Mouse (Mus musculus) ES-Bruce4 (cell line): ENCODE data around the gene Bod1. TPM values are rescaled to one million over a fixed set of nuclear protein-coding genes. Genes with fewer than 3 reads are reported as not detected.

ENCODE experiments used
- H3K27ac ChIP-seq: 2 replicates; pipeline ENCODE4 v1.5.1; 2012; ENCODE audit warnings: low read length, inconsistent platforms; ENCODE audit not compliant: insufficient read depth
- H3K27me3 ChIP-seq: 2 replicates; pipeline ENCODE4 v1.6.1; 2012; ENCODE audit warnings: mild to moderate bottlenecking, low read length, inconsistent platforms; ENCODE audit not compliant: control insufficient read depth, poor library complexity, insufficient read depth, severe bottlenecking
- H3K36me3 ChIP-seq: 2 replicates; pipeline ENCODE4 v1.6.1; 2012; ENCODE audit warnings: inconsistent platforms, mild to moderate bottlenecking, low read length, moderate library complexity; ENCODE audit not compliant: control insufficient read depth, poor library complexity, insufficient read depth, severe bottlenecking
- H3K4me1 ChIP-seq: one replicate; pipeline ENCODE4 v1.8.1; 2011; ENCODE audit warnings: low read length; ENCODE audit not compliant: control insufficient read depth, insufficient read depth
- H3K4me3 ChIP-seq: 2 replicates; pipeline ENCODE4 v1.5.1; 2011; ENCODE audit warnings: low read depth, mild to moderate bottlenecking, low read length
- H3K9ac ChIP-seq: 2 replicates; pipeline ENCODE4 v1.6.1; 2012; ENCODE audit warnings: low read depth, mild to moderate bottlenecking, inconsistent platforms; ENCODE audit not compliant: poor library complexity, severe bottlenecking
- H3K9me3 ChIP-seq: replicated peaks from 2 replicates; pipeline ENCODE4 v1.6.1; 2012; ENCODE audit warnings: mild to moderate bottlenecking, low read length, inconsistent platforms; ENCODE audit not compliant: control insufficient read depth, poor library complexity, insufficient read depth, severe bottlenecking
- CTCF ChIP-seq: IDR thresholded peaks from one replicate; pipeline ENCODE4 v1.8.1; 2011; ENCODE audit warnings: low read depth, low read length
- EP300 ChIP-seq: IDR thresholded peaks from 2 replicates; pipeline ENCODE4 v1.6.1; 2011; ENCODE audit warnings: low read depth, low read length; ENCODE audit not compliant: insufficient read depth
- POLR2A ChIP-seq: IDR thresholded peaks from one replicate; pipeline ENCODE4 v1.8.1; 2011; ENCODE audit warnings: low read length; ENCODE audit not compliant: insufficient read depth
- polyA plus RNA-seq: library from polyadenylated mRNA; stranded (reverse); fragments of >200 nt; gene quantifications from 2 replicates; pipeline ENCODE4 v1.2.4, GENCODE M21; 2011; ENCODE audit warnings: low read depth; ENCODE audit not compliant: missing spikeins, insufficient read depth, insufficient read length

Bod1 gene
- polyA plus RNA-seq, 1 experiment: 36.3 TPM

DNA sequence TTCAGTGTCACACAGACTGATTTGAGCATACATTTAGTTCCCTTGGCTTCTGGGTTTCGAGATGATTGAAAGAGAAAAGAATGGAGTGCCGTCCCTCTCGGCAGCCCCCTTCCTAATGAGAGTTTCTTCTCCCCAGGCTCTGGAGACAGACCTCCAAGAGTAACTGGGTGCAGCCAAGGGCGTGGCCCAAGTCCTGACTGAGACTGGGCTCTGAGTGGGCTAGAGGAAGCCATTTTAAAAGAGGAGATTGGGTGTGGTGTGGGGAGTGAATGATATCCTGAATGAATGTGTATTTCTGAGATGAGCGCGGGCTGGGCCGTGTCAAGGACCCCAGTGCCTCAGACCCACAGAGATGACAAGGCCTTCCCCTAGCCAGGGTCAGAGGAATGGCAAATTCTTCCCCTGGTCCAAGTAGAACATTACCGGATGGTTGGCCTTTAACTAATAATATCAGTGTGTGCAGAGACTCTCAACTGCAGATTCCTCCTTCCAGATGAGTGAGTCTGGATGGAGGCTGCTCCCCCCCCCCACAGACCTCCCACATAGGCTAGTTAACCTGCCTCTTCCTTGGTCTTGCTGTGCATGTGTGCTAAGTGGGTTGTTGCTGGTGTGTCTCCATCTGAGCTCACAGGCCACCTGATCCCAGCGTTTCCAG is 13.4 kb upstream of the Bod1 start:
- TF ChIP-seq EP300: no peak
- no peak for TF ChIP-seq CTCF
- TF ChIP-seq POLR2A: no peak
- no peak overlapping the region for H3K4me3 ChIP-seq
- H3K9ac ChIP-seq: no peak overlapping the region
- H3K36me3 ChIP-seq: no peaks in the 10 kb centered on the region
- H3K4me1 ChIP-seq: peaks cover 4% of the 10 kb centered on the region
- H3K27me3 ChIP-seq: no peaks in the 10 kb centered on the region
- no peak overlapping the region for H3K27ac ChIP-seq
- H3K9me3 ChIP-seq: no peaks in the 10 kb centered on the region

GRCm38 (mm10) chr11:31684126-31684525 is 12.4 kb upstream of the Bod1 start:
- H3K36me3 ChIP-seq: no peaks in the 10 kb centered on the region
- no peak for TF ChIP-seq EP300
- TF ChIP-seq CTCF: no peak
- no peak for TF ChIP-seq POLR2A
- no peak overlapping the region for H3K9ac ChIP-seq
- H3K4me1 ChIP-seq: peaks cover 4% of the 10 kb centered on the region
- H3K4me3 ChIP-seq: no peak overlapping the region
- H3K27ac ChIP-seq: no peak overlapping the region
- H3K9me3 ChIP-seq: no peaks in the 10 kb centered on the region
- no peaks in the 10 kb centered on the region for H3K27me3 ChIP-seq

GRCm38 (mm10) chr11:31679840-31680381 is 8.2 kb upstream of the Bod1 start:
- Histone ChIP-seq H3K36me3 (no peaks in the 10 kb centered on the region), H3K9me3 (no peaks in the 10 kb centered on the region), H3K4me3 (no peak overlapping the region), H3K4me1 (peaks cover under 1% of the 10 kb centered on the region), H3K9ac (0 out of 2 replicates have a peak overlapping the region, but pooled peaks have one; percentile 27), H3K27ac (no peak overlapping the region), H3K27me3 (no peaks in the 10 kb centered on the region)
- TF ChIP-seq CTCF (no peak), EP300 (no peak), POLR2A (no peak)

DNA sequence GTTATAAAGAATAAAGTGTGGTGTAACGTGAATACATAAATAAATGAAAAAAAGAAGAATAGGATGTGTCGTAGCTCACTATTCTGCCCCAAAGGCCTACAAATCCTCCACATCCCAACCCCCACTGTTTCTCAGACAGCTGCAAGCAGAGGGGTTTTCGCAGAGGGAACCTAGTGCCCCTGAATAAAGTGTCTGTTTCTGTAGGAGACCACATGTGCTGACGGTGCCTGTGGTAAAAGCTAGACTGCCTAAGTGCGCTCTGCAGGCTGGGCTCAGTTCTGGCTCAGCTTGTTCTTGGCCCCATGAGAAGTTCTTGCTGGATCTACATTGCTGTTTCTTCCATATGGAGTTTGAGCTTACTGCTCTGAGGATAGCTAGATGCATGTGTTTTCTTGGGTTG is 5.6 kb upstream of the Bod1 start:
- H3K9ac ChIP-seq: no peak overlapping the region
- TF ChIP-seq POLR2A (no peak), CTCF (no peak), EP300 (no peak)
- H3K4me1 ChIP-seq: no peaks in the 10 kb centered on the region
- H3K9me3 ChIP-seq: no peaks in the 10 kb centered on the region
- no peaks in the 10 kb centered on the region for H3K27me3 ChIP-seq
- no peak overlapping the region for H3K27ac ChIP-seq
- no peak overlapping the region for H3K4me3 ChIP-seq
- H3K36me3 ChIP-seq: no peaks in the 10 kb centered on the region

- Histone ChIP-seq H3K4me3 (no peak overlapping the region), H3K27me3 (no peaks in the 10 kb centered on the region), H3K27ac (no peak overlapping the region), H3K9me3 (no peaks in the 10 kb centered on the region), H3K4me1 (no peaks in the 10 kb centered on the region), H3K9ac (no peak overlapping the region), H3K36me3 (no peaks in the 10 kb centered on the region)
- TF ChIP-seq POLR2A: no peak
- TF ChIP-seq EP300: no peak
- no peak for TF ChIP-seq CTCF
Observed at GRCm38 (mm10) chr11:31676661-31677252, 5.1 kb upstream of the Bod1 start.

GRCm38 (mm10) chr11:31675430-31675829 is 3.7 kb upstream of the Bod1 start:
- Histone ChIP-seq H3K27ac (no peak overlapping the region), H3K36me3 (no peaks in the 10 kb centered on the region), H3K9me3 (no peaks in the 10 kb centered on the region), H3K4me3 (no peak overlapping the region), H3K4me1 (no peaks in the 10 kb centered on the region), H3K27me3 (no peaks in the 10 kb centered on the region), H3K9ac (no peak overlapping the region)
- TF ChIP-seq EP300 (no peak), POLR2A (no peak), CTCF (no peak)
